Mouse (Mus musculus): Measurements from ENCODE around the gene Atp6v0d1.

- no peak for TF ChIP-seq CTCF (IDR thresholded peaks at IDR 0.05; ENCODE audit: low read depth, low read length)
- TF ChIP-seq GATA1 (IDR thresholded peaks at IDR 0.05; ENCODE audit: borderline replicate concordance, low read length): no peak
Observed at GRCm38 (mm10) chr8:105598777-105599176, 32.9 kb upstream of the Atp6v0d1 start.

All from G1E (cell line).